Mouse (Mus musculus) heart, embryonic 14.5 days (tissue): ENCODE results near the gene Tnpo3. TPM values are rescaled to one million over a fixed set of nuclear protein-coding genes. Genes with fewer than 3 reads are reported as not detected.

Experiments
- ATAC-seq: fragments of 200-750 bp; cut with Nextera tagmentation; 2 replicates; pipeline ENCODE4 v1.8.0; 2017; ENCODE audit warnings: low read depth, moderate TSS enrichment; ENCODE audit not compliant: insufficient number of reproducible peaks, insufficient read depth, low FRiP score
- H3K27ac ChIP-seq, 2 experiments: fragments of 200-500 bp in 1 of 2; fragments of 300-500 bp in 1 of 2; sonication (generic) in 1 of 2; replicated peaks in 1 of 2; 2 replicates each; pipeline ENCODE4 v1.5.1; 2012 to 2014; ENCODE audit warnings: low read depth in 2 of 2, low read length in 2 of 2, control low read depth in 1 of 2, mild to moderate bottlenecking in 1 of 2, mixed read lengths in 1 of 2; ENCODE audit not compliant: control insufficient read depth in 1 of 2, insufficient read depth in 1 of 2
- H3K27me3 ChIP-seq: fragments of 300-500 bp; sonication (generic); 2 replicates; pipeline ENCODE4 v1.6.1; 2014; ENCODE audit warnings: mild to moderate bottlenecking, low read length, control low read depth; ENCODE audit not compliant: control insufficient read depth, insufficient read depth
- H3K36me3 ChIP-seq: fragments of 300-500 bp; sonication (generic); 2 replicates; pipeline ENCODE4 v1.6.1; 2014; ENCODE audit warnings: mild to moderate bottlenecking, control low read depth, low read length, mixed read lengths; ENCODE audit not compliant: control insufficient read depth, insufficient read depth
- H3K4me1 ChIP-seq, 2 experiments: fragments of 200-500 bp in 1 of 2; fragments of 300-500 bp in 1 of 2; sonication (generic) in 1 of 2; 2 replicates each; pipeline ENCODE4 v1.6.1; 2012 to 2014; ENCODE audit warnings: low read length in 2 of 2, control low read depth in 1 of 2, mixed read lengths in 1 of 2; ENCODE audit not compliant: control insufficient read depth in 2 of 2, insufficient read depth in 2 of 2
- H3K4me2 ChIP-seq: fragments of 300-500 bp; sonication (generic); 2 replicates; pipeline ENCODE4 v1.6.1; 2014; ENCODE audit warnings: mild to moderate bottlenecking, low read length
- H3K4me3 ChIP-seq, 2 experiments: fragments of 200-500 bp in 1 of 2; fragments of 300-500 bp in 1 of 2; sonication (generic) in 1 of 2; 2 replicates each; pipeline ENCODE4 v1.5.1; 2012 to 2014; ENCODE audit warnings: low read length in 2 of 2, mild to moderate bottlenecking in 2 of 2, control low read depth in 1 of 2, low read depth in 1 of 2, moderate library complexity in 1 of 2; ENCODE audit not compliant: control insufficient read depth in 1 of 2, insufficient read depth in 1 of 2
- H3K9ac ChIP-seq: fragments of 300-500 bp; sonication (generic); 2 replicates; pipeline ENCODE4 v1.6.1; 2014; ENCODE audit warnings: mild to moderate bottlenecking, low read length
- H3K9me3 ChIP-seq: fragments of 300-500 bp; sonication (generic); 2 replicates; pipeline ENCODE4 v1.6.1; 2016; ENCODE audit warnings: low read length, control low read depth; ENCODE audit not compliant: control insufficient read depth
- WGBS: fragments of 180-500 bp; shearing (Covaris S2); extraction: QIAGEN DNeasy Blood & Tissue Kit; methylation state at CpG from one replicate; pipeline ENCODE4 v1.1.7; 2014; 5-methylcytosine and 5-hydroxymethylcytosine counted together
- polyA plus RNA-seq: library from polyadenylated mRNA; unstranded; fragments of >200 nt; fragmentation: Nextera tagmentation; extraction: Ambion mirVana; gene quantifications from 2 replicates; pipeline ENCODE4 v1.2.1, GENCODE M21; 2014

Gene Tnpo3
- polyA plus RNA-seq, 1 experiment from 2014 or later: 65.4 TPM

GRCm38 (mm10) chr6:29509086-29509485 lies 100.6 kb downstream of the Tnpo3 start:
- no peaks in the 10 kb centered on the region for H3K9me3 ChIP-seq
- H3K36me3 ChIP-seq: no peaks in the 10 kb centered on the region
- H3K4me2 ChIP-seq: no peak overlapping the region
- WGBS: 40% methylated on average over 2 of the region's 2 CpGs
- 0 out of 4 replicates have a peak overlapping the region, but pooled peaks of 1 of the 2 experiments have one; percentile 6 for H3K27ac ChIP-seq
- H3K9ac ChIP-seq: no peak overlapping the region
- H3K4me1 ChIP-seq: peaks cover 19 to 27% of the 10 kb centered on the region in 2 experiments
- H3K4me3 ChIP-seq: no peak overlapping the region
- ATAC-seq: no peak
- H3K27me3 ChIP-seq: peaks cover 3% of the 10 kb centered on the region; the same call in 1 of the 2 replicates

- H3K4me3 ChIP-seq: peak within 1 kb of the TSS; percentile 64 to 66
- H3K27me3 ChIP-seq: peaks cover 3% of the 10 kb centered on the region; the same call in 1 of the 2 replicates
- H3K9me3 ChIP-seq: no peaks in the 10 kb centered on the region
- H3K4me2 ChIP-seq: peak within 1 kb of the TSS; percentile 85
- H3K27ac ChIP-seq: no peak within 1 kb of the TSS
- peaks cover 15 to 17% of the 10 kb centered on the region in 2 experiments for H3K4me1 ChIP-seq
- H3K9ac ChIP-seq: peak within 1 kb of the TSS; percentile 70
- under 1% methylated on average over 45 of the region's 47 CpGs for WGBS
- no peaks in the 10 kb centered on the region for H3K36me3 ChIP-seq
- ATAC-seq: peak; percentile 23
These were observed 102.0 kb downstream of the Tnpo3 start, which contains the start of gene Kcp for GRCm38 (mm10) chr6:29507447-29508309. Gene Kcp, minus strand, starts transcription at chr6:29507952.

GRCm38 (mm10) chr6:29506834-29507233 lies 102.9 kb downstream of the Tnpo3 start:
- no peak overlapping the region for H3K27ac ChIP-seq
- H3K36me3 ChIP-seq: no peaks in the 10 kb centered on the region
- H3K9ac ChIP-seq: peak overlapping the region; percentile 70
- ATAC-seq: no peak
- H3K4me3 ChIP-seq: peak overlapping the region; percentile 64 to 66
- no peaks in the 10 kb centered on the region for H3K9me3 ChIP-seq
- peak overlapping the region; percentile 85 for H3K4me2 ChIP-seq
- H3K4me1 ChIP-seq: peaks cover 15 to 16% of the 10 kb centered on the region in 2 experiments
- H3K27me3 ChIP-seq: peaks cover 3% of the 10 kb centered on the region; the same call in 1 of the 2 replicates
- WGBS: 26% methylated on average over 8 of the region's 8 CpGs

GRCm38 (mm10) chr6:29505493-29505892 lies 104.2 kb downstream of the Tnpo3 start:
- no peak for ATAC-seq
- Histone ChIP-seq H3K27me3 (peaks cover 3% of the 10 kb centered on the region; the same call in 1 of the 2 replicates), H3K27ac (no peak overlapping the region), H3K4me3 (no peak overlapping the region), H3K4me1 (peaks cover 15 to 16% of the 10 kb centered on the region in 2 experiments), H3K4me2 (no peak overlapping the region), H3K9ac (no peak overlapping the region), H3K9me3 (no peaks in the 10 kb centered on the region), H3K36me3 (no peaks in the 10 kb centered on the region)
- 91% methylated on average over 5 of the region's 5 CpGs for WGBS

DNA sequence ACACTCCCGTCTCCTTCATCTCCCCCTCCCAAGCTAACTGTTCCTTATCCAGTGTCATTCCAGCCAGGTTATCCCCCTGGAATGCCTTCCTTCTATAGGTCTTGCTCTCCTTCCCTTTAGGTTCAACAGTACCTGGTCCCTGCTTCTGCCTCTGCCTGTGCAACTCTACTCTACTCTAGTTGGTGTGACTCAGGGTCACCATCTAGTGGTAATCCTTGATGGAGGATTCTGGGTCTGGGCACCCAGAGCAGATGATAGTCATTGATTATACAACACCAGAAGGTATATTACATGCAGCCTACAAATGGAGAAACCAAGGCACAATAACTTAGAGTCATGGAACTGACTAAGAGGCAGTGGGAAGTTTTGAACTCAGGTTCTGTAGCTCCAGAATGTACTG lies 108.1 kb downstream of the Tnpo3 start:
- H3K27me3 ChIP-seq: peaks cover 17% of the 10 kb centered on the region
- H3K9me3 ChIP-seq: no peaks in the 10 kb centered on the region
- H3K4me3 ChIP-seq: no peak overlapping the region
- WGBS: 100% methylated on average over 1 of the region's 1 CpGs
- no peak for ATAC-seq
- H3K4me1 ChIP-seq: peaks cover 3 to 6% of the 10 kb centered on the region in 2 experiments; a peak in 1 of 4 replicates
- no peak overlapping the region for H3K4me2 ChIP-seq
- H3K36me3 ChIP-seq: no peaks in the 10 kb centered on the region; the same call in 1 of the 2 replicates
- no peak overlapping the region for H3K9ac ChIP-seq
- H3K27ac ChIP-seq: no peak overlapping the region

GRCm38 (mm10) chr6:29500810-29501209 lies 108.9 kb downstream of the Tnpo3 start:
- H3K9ac ChIP-seq: no peak overlapping the region
- ATAC-seq: no peak
- peaks cover 0 to 4% of the 10 kb centered on the region in 2 experiments; a peak in 1 of 4 replicates for H3K4me1 ChIP-seq
- 85% methylated on average over 6 of the region's 6 CpGs for WGBS
- H3K36me3 ChIP-seq: no peaks in the 10 kb centered on the region; the same call in 1 of the 2 replicates
- H3K27ac ChIP-seq: no peak overlapping the region
- no peak overlapping the region for H3K4me2 ChIP-seq
- H3K27me3 ChIP-seq: peaks cover 20% of the 10 kb centered on the region
- no peaks in the 10 kb centered on the region for H3K9me3 ChIP-seq
- no peak overlapping the region for H3K4me3 ChIP-seq

- Histone ChIP-seq H3K27ac (no peak overlapping the region), H3K4me2 (no peak overlapping the region), H3K4me3 (no peak overlapping the region), H3K9me3 (no peaks in the 10 kb centered on the region), H3K27me3 (peaks cover 25% of the 10 kb centered on the region), H3K36me3 (no peaks in the 10 kb centered on the region; the same call in 1 of the 2 replicates), H3K4me1 (peaks cover 0 to 4% of the 10 kb centered on the region in 2 experiments; a peak in 1 of 4 replicates), H3K9ac (no peak overlapping the region)
- no peak for ATAC-seq
- WGBS: 74% methylated on average over 7 of the region's 7 CpGs
These were observed 109.5 kb downstream of the Tnpo3 start for GRCm38 (mm10) chr6:29500177-29500576.
